Mouse (Mus musculus): Measurements from ENCODE around the gene Sbf2.

- TF ChIP-seq CTCF (IDR thresholded peaks at IDR 0.05; ENCODE audit: borderline replicate concordance, control insufficient read depth, extremely low read depth, insufficient read depth, low read length, poor library complexity) (no peak), POLR2A (IDR thresholded peaks at IDR 0.05; ENCODE audit: control insufficient read depth, extremely low read depth, insufficient read depth, low read length, poor library complexity) (no peak)
Measured at GRCm38 (mm10) chr7:110353971-110354370, 260.8 kb downstream of the Sbf2 start.

All from thymus, adult 2 months (tissue).